In genomic region chr5:111401879-111402650, GRCm38 (mm10) we compare ENCODE assay signal across 18 mouse cellular contexts. TPM values are rescaled to one million over a fixed set of nuclear protein-coding genes. Genes with fewer than 3 reads are reported as not detected.
DNase-seq lines count a peak whose midpoint lies in the region; ATAC-seq and TF ChIP-seq lines count a peak whose summit lies in the region.
"Had no signal": no experiment of that assay in that cellular context is flagged by ENCODE, and none has a peak within 500 bp of the region (broad histone marks: within the 10 kb centered on the region; RNA-seq: fewer than 3 reads in every experiment).

No protein-coding gene starts in this region.

- no peak overlapping the region for H3K9ac ChIP-seq in lung, embryonic 14.5 days
- H3K9ac ChIP-seq: heart, embryonic 13.5 days; kidney, embryonic 15.5 days; liver, embryonic 13.5 days; neural tube, embryonic 15.5 days had no signal

- DNase-seq in gastrocnemius, adult 2 months, result no peak
- no peak for DNase-seq in gastrocnemius, postnatal 14 days
- peak; percentile 63 for DNase-seq in lung, embryonic 14.5 days
- DNase-seq in lung, adult 2 months, result no peak
- DNase-seq in lung, postnatal 10 days, result peak; percentile 66
- DNase-seq in testis, postnatal 10 days (ENCODE audit: low spot score), result peak; percentile 47
- no peak for DNase-seq in layer of hippocampus, adult 9-10 months (ENCODE audit: low spot score)
- DNase-seq in yolk sac, embryonic 10.5 days (ENCODE audit: low spot score), result no peak
- DNase-seq: adrenal gland, postnatal 10 days; cerebellum, adult 18-20 months; left cerebral cortex, postnatal 4 days; liver, embryonic 13.5 days; midbrain, embryonic 14.5 days had no signal

- no peak; the same call in 1 of the 2 replicates for ATAC-seq in lung, embryonic 14.5 days (ENCODE audit: insufficient read depth)

- no peak for TF ChIP-seq POLR2A in lung, adult 2 months (IDR thresholded peaks at IDR 0.05; ENCODE audit: borderline replicate concordance, extremely low read depth, low read depth, low read length)

- peak overlapping the region; percentile 58 for H3K27ac ChIP-seq in gastrocnemius, adult 2 months
- no peak overlapping the region for H3K27ac ChIP-seq in lung, embryonic 14.5 days (ENCODE audit: low read depth)
- H3K27ac ChIP-seq: heart, embryonic 13.5 days; hindbrain, embryonic 10.5 days; kidney, embryonic 15.5 days; liver, embryonic 13.5 days; neural tube, embryonic 15.5 days had no signal

- no peak overlapping the region for H3K4me3 ChIP-seq in gastrocnemius, adult 2 months
- no peak overlapping the region for H3K4me3 ChIP-seq in lung, embryonic 14.5 days (ENCODE audit: low read depth, low read length)
- no peak overlapping the region for H3K4me3 ChIP-seq in lung, adult 2 months (replicated peaks; ENCODE audit: extremely low read depth, low read depth, low read length)
- H3K4me3 ChIP-seq: heart, embryonic 13.5 days; hindbrain, embryonic 10.5 days; kidney, embryonic 15.5 days; liver, embryonic 13.5 days; myocyte; neural tube, embryonic 15.5 days had no signal

- H3K4me1 ChIP-seq in lung, embryonic 14.5 days (ENCODE audit: insufficient read depth), result peaks cover 9% of the 10 kb centered on the region
- H3K4me1 ChIP-seq in lung, adult 2 months (ENCODE audit: control insufficient read depth, insufficient read depth, low read length), result 0 out of 2 replicates have a peak, but pooled peaks cover 3% of the 10 kb centered on the region

- 48% methylated on average over 19 of the region's 19 CpGs for WGBS in lung, embryonic 14.5 days
- 67% methylated on average over 19 of the region's 19 CpGs for WGBS in lung, adult 2 months

- no peaks in the 10 kb centered on the region for H3K27me3 ChIP-seq in lung, embryonic 14.5 days (ENCODE audit: insufficient read depth, low read length)

- intact Hi-C loops in gastrocnemius, adult 2 months (cut with DNase I), result no loop called here
- intact Hi-C loops in gastrocnemius, postnatal 14 days (cut with DNase I; ENCODE audit: low total_unique reads), result no loop called here

- H3K4me2 ChIP-seq in lung, embryonic 14.5 days, result no peak overlapping the region
- H3K4me2 ChIP-seq: heart, embryonic 13.5 days; kidney, embryonic 15.5 days; liver, embryonic 13.5 days; neural tube, embryonic 15.5 days had no signal

- no peaks in the 10 kb centered on the region for H3K9me3 ChIP-seq in lung, embryonic 14.5 days (ENCODE audit: low read depth, low read length)
- H3K9me3 ChIP-seq: heart, embryonic 13.5 days; hindbrain, embryonic 10.5 days; kidney, embryonic 15.5 days; liver, embryonic 13.5 days; neural tube, embryonic 15.5 days had no signal

- TF ChIP-seq CTCF in gastrocnemius, adult 2 months (IDR thresholded peaks at IDR 0.05), result no peak
- TF ChIP-seq CTCF in lung, embryonic 14.5 days (IDR thresholded peaks at IDR 0.05; ENCODE audit: low read depth), result no peak
- no peak for TF ChIP-seq CTCF in lung, adult 2 months (IDR thresholded peaks at IDR 0.05; ENCODE audit: insufficient read depth, low read length)

- no peaks in the 10 kb centered on the region for H3K36me3 ChIP-seq in lung, embryonic 14.5 days (ENCODE audit: insufficient read depth)
- H3K36me3 ChIP-seq: heart, embryonic 13.5 days; hindbrain, embryonic 10.5 days; kidney, embryonic 15.5 days; liver, embryonic 13.5 days; neural tube, embryonic 15.5 days had no signal

RNA-seq across cellular contexts. Expression of gene Mn1, which starts 15.1 kb away (rescaled TPM):
- 10 to 100 TPM; 43.9 to 85.9 TPM for total RNA-seq in gastrocnemius, adult 2 months (2021)
- total RNA-seq in gastrocnemius, postnatal 14 days (2021), result 10 to 100 TPM; 33.8 to 58.1 TPM
- 8.9 and 9.7 TPM in 2 replicates for polyA plus RNA-seq in lung, embryonic 14.5 days (2014; fragmentation: Nextera tagmentation; extraction: Ambion mirVana)
- 4.0 and 6.2 TPM in 2 replicates for polyA plus RNA-seq in lung, adult 2 months (2012; rRNA removed)

Comparison
In these comparisons a context has a peak if more than half of its experiments do, and no peak if none do; other contexts are left out.
1. DNase-seq: peak in lung, embryonic 14.5 days (single experiment), lung, postnatal 10 days (single experiment) and testis, postnatal 10 days (single experiment); none in gastrocnemius, adult 2 months (single experiment), gastrocnemius, postnatal 14 days (single experiment), lung, adult 2 months (single experiment), layer of hippocampus, adult 9-10 months (single experiment) and yolk sac, embryonic 10.5 days (single experiment).